8 mouse cellular contexts compared by ENCODE assay signal in genomic region chr9:35199772-35200471, GRCm38 (mm10). TPM values are rescaled to one million over a fixed set of nuclear protein-coding genes. Genes with fewer than 3 reads are reported as not detected.
A peak's percentile ranks its signal among the peaks of the same experiment; 100 is the strongest.
DNase-seq lines count a peak whose midpoint lies in the region; ATAC-seq lines count a peak whose summit lies in the region.

Gene Srpr (plus strand): TSS chr9:35200175.
Gene Tirap (minus strand): TSS chr9:35200291.

- H3K36me3 ChIP-seq in forebrain, embryonic 10.5 days (replicated peaks) = peaks cover 8% of the 10 kb centered on the region
- H3K36me3 ChIP-seq in heart, embryonic 14.5 days (ENCODE audit: control insufficient read depth, insufficient read depth, low read length) = peaks cover 13% of the 10 kb centered on the region
- H3K36me3 ChIP-seq in liver, embryonic 12.5 days = peaks cover 12% of the 10 kb centered on the region
- H3K36me3 ChIP-seq in splenic B cell, adult 2 months (ENCODE audit: control insufficient read depth, insufficient read depth, low read length, poor library complexity, severe bottlenecking) = no peaks in the 10 kb centered on the region

- no peaks in the 10 kb centered on the region for H3K27me3 ChIP-seq in forebrain, embryonic 10.5 days (ENCODE audit: poor library complexity, severe bottlenecking)
- no peaks in the 10 kb centered on the region for H3K27me3 ChIP-seq in heart, embryonic 14.5 days (ENCODE audit: control insufficient read depth, insufficient read depth, low read length)
- H3K27me3 ChIP-seq in liver, embryonic 12.5 days (replicated peaks) = no peaks in the 10 kb centered on the region
- no peaks in the 10 kb centered on the region for H3K27me3 ChIP-seq in splenic B cell, adult 2 months (ENCODE audit: control insufficient read depth, insufficient read depth, low read length, poor library complexity, severe bottlenecking)

- DNase-seq in CD8-positive naive resting alpha-beta T cell, adult 2 months (ENCODE audit: low read depth in 2 of 2, low spot score in 2 of 2) = peak; percentile 77
- peak; percentile 73 for DNase-seq in c-Kit-positive CD71-negative TER-119-negative erythroid progenitor cells, embryonic 14.5 days (ENCODE audit: low read depth)
- peak; percentile 91 for DNase-seq in forebrain, embryonic 10.5 days (ENCODE audit: extremely low spot score, low spot score)
- DNase-seq in kidney, postnatal 10 days = peak; percentile 95
- peak; percentile 79 for DNase-seq in naive thymus-derived CD4-positive, alpha-beta T cell, adult 2 months (ENCODE audit: low read depth)
- peak; percentile 87 for DNase-seq in splenic B cell, adult 2 months (ENCODE audit: low read depth, low spot score)

- peak; percentile 91 for ATAC-seq in heart, embryonic 14.5 days (ENCODE audit: insufficient number of reproducible peaks, insufficient read depth, low FRiP score, low read depth)
- ATAC-seq in liver, embryonic 12.5 days = peak; percentile 89

- no peaks in the 10 kb centered on the region for H3K9me3 ChIP-seq in forebrain, embryonic 10.5 days
- no peaks in the 10 kb centered on the region for H3K9me3 ChIP-seq in heart, embryonic 14.5 days (ENCODE audit: control insufficient read depth, low read length)
- H3K9me3 ChIP-seq in liver, embryonic 12.5 days (replicated peaks) = no peaks in the 10 kb centered on the region

- H3K27ac ChIP-seq in forebrain, embryonic 10.5 days = peak within 1 kb of the TSS; percentile 89
- H3K27ac ChIP-seq in heart, embryonic 14.5 days (replicated peaks in 1 of 2; ENCODE audit: control insufficient read depth in 1 of 2, insufficient read depth in 1 of 2, low read depth in 2 of 2, low read length in 2 of 2) = peak within 1 kb of the TSS; percentile 8 to 57; a peak in 3 of 4 replicates
- H3K27ac ChIP-seq in liver, embryonic 12.5 days = peak within 1 kb of the TSS; percentile 78

- H3K4me3 ChIP-seq in forebrain, embryonic 10.5 days = peak within 1 kb of the TSS; percentile 81
- H3K4me3 ChIP-seq in heart, embryonic 14.5 days (ENCODE audit: control insufficient read depth in 1 of 2, insufficient read depth in 1 of 2, low read depth in 1 of 2, low read length in 2 of 2) = peak within 1 kb of the TSS; percentile 67 to 81
- peak within 1 kb of the TSS; percentile 71 for H3K4me3 ChIP-seq in liver, embryonic 12.5 days

- peak within 1 kb of the TSS; percentile 89 for H3K9ac ChIP-seq in heart, embryonic 14.5 days (ENCODE audit: low read length)
- H3K9ac ChIP-seq in liver, embryonic 12.5 days = peak within 1 kb of the TSS; percentile 81

- WGBS in forebrain, embryonic 10.5 days = under 1% methylated on average over 44 of the region's 44 CpGs
- 1% methylated on average over 32 of the region's 44 CpGs for WGBS in heart, embryonic 14.5 days
- 0% methylated on average over 44 of the region's 44 CpGs for WGBS in liver, embryonic 12.5 days (ENCODE audit: insufficient replicate concordance)

- peak within 1 kb of the TSS; percentile 77 for H3K4me2 ChIP-seq in heart, embryonic 14.5 days (ENCODE audit: low read length)
- H3K4me2 ChIP-seq in liver, embryonic 12.5 days = peak within 1 kb of the TSS; percentile 87

- peaks cover 25% of the 10 kb centered on the region for H3K4me1 ChIP-seq in forebrain, embryonic 10.5 days
- peaks cover 2 to 15% of the 10 kb centered on the region in 2 experiments for H3K4me1 ChIP-seq in heart, embryonic 14.5 days (ENCODE audit: control insufficient read depth in 2 of 2, insufficient read depth in 2 of 2, low read length in 2 of 2)
- peaks cover 53% of the 10 kb centered on the region for H3K4me1 ChIP-seq in liver, embryonic 12.5 days

RNA-seq across cellular contexts. Expression of gene Srpr, which starts in this region (rescaled TPM):
- 78.8 and 81.3 TPM in 2 replicates for polyA plus RNA-seq in forebrain, embryonic 10.5 days (2016; fragmentation: Nextera tagmentation; extraction: Ambion mirVana)
- 102 and 109 TPM in 2 replicates for polyA plus RNA-seq in heart, embryonic 14.5 days (2014; fragmentation: Nextera tagmentation; extraction: Ambion mirVana)
- 70.8 and 73.3 TPM in 2 replicates for polyA plus RNA-seq in liver, embryonic 12.5 days (2016; fragmentation: Nextera tagmentation; extraction: Ambion mirVana)

RNA-seq across cellular contexts. Expression of gene Tirap, which starts in this region (rescaled TPM):
- 18.8 and 21.9 TPM in 2 replicates for polyA plus RNA-seq in forebrain, embryonic 10.5 days (2016; fragmentation: Nextera tagmentation; extraction: Ambion mirVana)
- 7.8 and 8.0 TPM in 2 replicates for polyA plus RNA-seq in heart, embryonic 14.5 days (2014; fragmentation: Nextera tagmentation; extraction: Ambion mirVana)
- 6.6 TPM in 2 replicates for polyA plus RNA-seq in liver, embryonic 12.5 days (2016; fragmentation: Nextera tagmentation; extraction: Ambion mirVana)

Comparison
In these comparisons a context has a peak if more than half of its experiments do, and no peak if none do; other contexts are left out.
1. Peak in every context shown above with its lines: DNase-seq, ATAC-seq, H3K4me3 ChIP-seq and H3K27ac ChIP-seq.
2. H3K27ac ChIP-seq: peak in every context shown above with its lines; median percentile 89 in forebrain, embryonic 10.5 days; 78 in liver, embryonic 12.5 days; 32 in heart, embryonic 14.5 days.